Mouse (Mus musculus) lung, postnatal 36 days (tissue): ENCODE data around the gene Baiap2l2.

Source experiments
- DNase-seq: peaks from one replicate; pipeline ENCODE4 v3.0.0; 2022; ENCODE audit warnings: mixed read lengths

Gene Baiap2l2

GRCm38 (mm10) chr15:79298553-79298952 is 13.2 kb upstream of the Baiap2l2 start:
- peak; percentile 52 for DNase-seq

GRCm38 (mm10) chr15:79292779-79293178 is 7.4 kb upstream of the Baiap2l2 start:
- DNase-seq = no peak

- DNase-seq = no peak
These were observed 5.0 kb upstream of the Baiap2l2 start for GRCm38 (mm10) chr15:79290340-79290739.

- DNase-seq = no peak
These were observed 4.1 kb upstream of the Baiap2l2 start for GRCm38 (mm10) chr15:79289441-79289840.

GRCm38 (mm10) chr15:79288387-79288786 is 3.0 kb upstream of the Baiap2l2 start:
- DNase-seq = no peak

GRCm38 (mm10) chr15:79287091-79287490 is 1.8 kb upstream of the Baiap2l2 start:
- DNase-seq = no peak

- no peak for DNase-seq
These were observed 804 bp upstream of the Baiap2l2 start for GRCm38 (mm10) chr15:79286141-79286540.

- DNase-seq = no peak
These were observed 2.0 kb downstream of the Baiap2l2 start for GRCm38 (mm10) chr15:79283371-79283770.

GRCm38 (mm10) chr15:79282434-79282833 is 2.9 kb downstream of the Baiap2l2 start:
- no peak for DNase-seq

- DNase-seq = peak; percentile 82
These were observed 3.9 kb downstream of the Baiap2l2 start for GRCm38 (mm10) chr15:79281389-79281788.

- DNase-seq = peak; percentile 64
These were observed 4.5 kb downstream of the Baiap2l2 start for GRCm38 (mm10) chr15:79280850-79281249.

GRCm38 (mm10) chr15:79280209-79280608 is 5.1 kb downstream of the Baiap2l2 start:
- DNase-seq = peak; percentile 51

- no peak for DNase-seq
These were observed 7.6 kb downstream of the Baiap2l2 start for GRCm38 (mm10) chr15:79277728-79278127.

GRCm38 (mm10) chr15:79273020-79273419 is 12.3 kb downstream of the Baiap2l2 start:
- no peak for DNase-seq

- peak; percentile 55 for DNase-seq
These were observed 14.1 kb downstream of the Baiap2l2 start for GRCm38 (mm10) chr15:79271124-79271746.

- peak; percentile 90 for DNase-seq
These were observed 14.8 kb downstream of the Baiap2l2 start for GRCm38 (mm10) chr15:79270317-79271123.

- no peak for DNase-seq
These were observed 16.8 kb downstream of the Baiap2l2 start for GRCm38 (mm10) chr15:79268521-79268920.

- DNase-seq = no peak
These were observed 20.0 kb downstream of the Baiap2l2 start for GRCm38 (mm10) chr15:79265384-79265783.

GRCm38 (mm10) chr15:79263726-79264125 is 21.6 kb downstream of the Baiap2l2 start:
- DNase-seq = no peak

- DNase-seq = no peak
These were observed 22.5 kb downstream of the Baiap2l2 start for GRCm38 (mm10) chr15:79262786-79263309.

GRCm38 (mm10) chr15:79262375-79262774 is 23.0 kb downstream of the Baiap2l2 start:
- peak; percentile 34 for DNase-seq

- DNase-seq = no peak
These were observed 23.6 kb downstream of the Baiap2l2 start for GRCm38 (mm10) chr15:79261757-79262156.

- peak; percentile 33 for DNase-seq
These were observed 24.1 kb downstream of the Baiap2l2 start for GRCm38 (mm10) chr15:79261095-79261725.

GRCm38 (mm10) chr15:79258521-79258920 is 26.8 kb downstream of the Baiap2l2 start:
- DNase-seq = peak; percentile 21
